Mouse (Mus musculus): ENCODE results near the gene Gm28870.
"Not testable (repeated sequence)": the region's sequence is repeated elsewhere in the genome, so short reads cannot be mapped to it uniquely, and the experiment has no call there.

The Gm28870 gene

GRCm38 (mm10) chrY:50096976-50097375, at the start of gene Gm28870:
TSS of gene Gm28870 (plus strand) at chrY:50097276.
- not testable (repeated sequence) for DNase-seq (ENCODE audit: low spot score)
